Mouse (Mus musculus) stomach, postnatal 0 days (tissue): ENCODE data around the gene Nubp2.
A peak's percentile ranks its signal among the peaks of the same experiment; 100 is the strongest.

Experiments used
- CTCF ChIP-seq: IDR thresholded peaks from 2 replicates; pipeline ENCODE4 v1.5.1; 2016; ENCODE audit warnings: antibody characterized with exemption, low read depth, mild to moderate bottlenecking, moderate library complexity
- EP300 ChIP-seq: optimal IDR thresholded peaks from 2 replicates; pipeline ENCODE3; 2016; ENCODE audit warnings: antibody characterized with exemption

DNA sequence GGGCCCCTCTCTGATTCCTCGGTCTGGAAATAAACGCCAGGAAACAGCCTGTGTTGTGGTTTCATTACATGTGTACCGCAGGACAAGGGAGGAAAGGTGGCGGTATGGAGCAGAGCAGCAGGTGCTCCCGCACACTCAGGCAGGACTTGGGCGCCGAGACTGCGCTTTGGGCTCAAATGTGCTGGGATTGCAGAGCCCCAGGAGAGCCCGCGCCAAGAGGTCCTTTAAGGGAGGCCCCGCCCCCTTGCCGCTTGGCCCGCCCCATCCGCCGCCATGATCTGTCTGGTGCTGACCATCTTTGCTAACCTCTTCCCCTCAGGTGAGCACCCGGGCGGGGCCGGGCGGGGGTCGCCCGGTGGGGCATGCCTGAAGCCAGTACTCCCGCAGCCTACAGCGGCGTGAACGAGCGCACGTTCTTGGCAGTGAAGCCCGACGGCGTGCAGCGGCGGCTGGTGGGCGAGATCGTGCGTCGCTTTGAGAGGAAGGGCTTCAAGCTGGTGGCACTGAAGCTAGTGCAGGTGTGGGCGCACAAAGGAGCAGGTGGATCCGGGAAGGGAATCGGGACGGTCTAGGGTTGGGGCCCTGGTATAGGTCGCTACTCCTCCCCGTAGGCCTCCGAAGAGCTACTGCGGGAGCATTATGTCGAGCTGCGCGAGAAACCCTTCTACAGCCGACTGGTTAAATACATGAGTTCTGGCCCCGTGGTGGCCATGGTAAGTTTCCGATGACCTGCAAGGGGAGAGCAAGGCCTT, 10.3 kb upstream of the Nubp2 start, which contains the start of gene Nme3:
- peak; percentile 44 for TF ChIP-seq CTCF
- no peak for TF ChIP-seq EP300
